8 mouse cellular contexts compared by ENCODE assay signal in genomic region chr2:32689420-32689819, GRCm38 (mm10). TPM values are rescaled to one million over a fixed set of nuclear protein-coding genes. Genes with fewer than 3 reads are reported as not detected.
DNase-seq lines count a peak whose midpoint lies in the region; ATAC-seq and TF ChIP-seq lines count a peak whose summit lies in the region.

No protein-coding gene starts in this region.

- WGBS in heart, adult 2 months, result 15% methylated on average over 5 of the region's 5 CpGs

- H3K4me1 ChIP-seq in heart, adult 2 months (ENCODE audit: control insufficient read depth, insufficient read depth, low read length), result peaks cover 3% of the 10 kb centered on the region

- intact Hi-C loops in heart, adult 2 months (cut with DNase I), result loop anchor here (1.0 to 2.0 kb wide), 3 partner anchors 27 to 106 kb away; no protein-coding TSS in a partner anchor

- H3K4me3 ChIP-seq in heart, adult 2 months, result no peak overlapping the region

- no peaks in the 10 kb centered on the region for H3K79me2 ChIP-seq in heart, adult 2 months (replicated peaks; ENCODE audit: control insufficient read depth, insufficient read depth, low read length)

- no peak overlapping the region for H3K9ac ChIP-seq in heart, adult 2 months (ENCODE audit: low read depth, low read length)

- no peaks in the 10 kb centered on the region for H3K27me3 ChIP-seq in heart, adult 2 months (ENCODE audit: control insufficient read depth, insufficient read depth, low read length)

- DNase-seq in CD8-positive naive resting alpha-beta T cell, adult 2 months (ENCODE audit: low read depth in 2 of 2, low spot score in 2 of 2), result peak; percentile 89 to 92
- DNase-seq in adipocyte (ENCODE audit: low spot score), result peak; percentile 95
- peak; percentile 87 to 88 for DNase-seq in heart, adult 2 months
- DNase-seq in layer of hippocampus, adult 18-20 months (ENCODE audit: low spot score in 2 of 2), result peak; percentile 83 to 94
- peak; percentile 95 for DNase-seq in lung, postnatal 14 days
- peak; percentile 83 for DNase-seq in right cerebral cortex, postnatal 36 days (ENCODE audit: low spot score in 2 of 2)
- peak; percentile 80 to 90 for DNase-seq in urinary bladder, postnatal 4 days (ENCODE audit: low spot score in 2 of 2)

- no peaks in the 10 kb centered on the region for H3K36me3 ChIP-seq in heart, adult 2 months (ENCODE audit: control insufficient read depth, insufficient read depth, low read length)

- no peak for TF ChIP-seq POLR2A in heart, adult 2 months (IDR thresholded peaks at IDR 0.05; ENCODE audit: insufficient read depth, low read depth, low read length)

- peak; percentile 100; the same call in 1 of the 2 replicates for TF ChIP-seq CTCF in heart, adult 2 months (IDR thresholded peaks at IDR 0.05)

- TF ChIP-seq EP300 in heart, adult 2 months (IDR thresholded peaks at IDR 0.05; ENCODE audit: insufficient read depth, low read depth, low read length), result peak; percentile 98

- peak; percentile 70 for ATAC-seq in common myeloid progenitor, adult 5-6 weeks (replicated peaks; ENCODE audit: low read depth, poor library complexity, severe bottlenecking)

- H3K27ac ChIP-seq in heart, adult 2 months, result no peak overlapping the region

RNA-seq across cellular contexts. Expression of gene Fpgs, which starts 14.5 kb away (rescaled TPM):
- 27.2 and 39.8 TPM in 2 replicates for total RNA-seq in common myeloid progenitor, adult 5-6 weeks (2017)
- total RNA-seq in heart, adult 2 months (2021), result 1 to 10 TPM; 4.6 to 5.7 TPM
- 17.8 and 18.0 TPM in 2 replicates for polyA plus RNA-seq in heart, adult 2 months (2012; rRNA removed)
- total RNA-seq in layer of hippocampus, adult 18-20 months (2021), result 1 to 10 TPM; 8.5 to 9.9 TPM

RNA-seq across cellular contexts. Expression of gene Cdk9, which starts 23.5 kb away (rescaled TPM):
- total RNA-seq in common myeloid progenitor, adult 5-6 weeks (2017), result 48.2 and 61.3 TPM in 2 replicates
- total RNA-seq in heart, adult 2 months (2021), result 10 to 100 TPM; 21.0 to 25.3 TPM
- polyA plus RNA-seq in heart, adult 2 months (2012; rRNA removed), result 42.3 and 49.3 TPM in 2 replicates
- total RNA-seq in layer of hippocampus, adult 18-20 months (2021), result 100 to 1,000 TPM; 119 to 123 TPM

RNA-seq across cellular contexts. Expression of gene Sh2d3c, which starts 31.4 kb away (rescaled TPM):
- total RNA-seq in common myeloid progenitor, adult 5-6 weeks (2017), result 13.7 and 19.3 TPM in 2 replicates
- total RNA-seq in heart, adult 2 months (2021), result 10 to 100 TPM; 27.1 to 28.9 TPM
- 38.7 and 52.8 TPM in 2 replicates for polyA plus RNA-seq in heart, adult 2 months (2012; rRNA removed)
- 10 to 100 TPM; 16.6 to 19.4 TPM for total RNA-seq in layer of hippocampus, adult 18-20 months (2021)

RNA-seq across cellular contexts. Expression of gene Eng, which starts 43.0 kb away (rescaled TPM):
- 17.8 and 24.0 TPM in 2 replicates for total RNA-seq in common myeloid progenitor, adult 5-6 weeks (2017)
- 100 to 1,000 TPM; 113 to 122 TPM for total RNA-seq in heart, adult 2 months (2021)
- polyA plus RNA-seq in heart, adult 2 months (2012; rRNA removed), result 230 and 239 TPM in 2 replicates
- 10 to 100 TPM; 14.9 to 16.7 TPM for total RNA-seq in layer of hippocampus, adult 18-20 months (2021)

RNA-seq across cellular contexts. Expression of gene 6330409D20Rik, which starts 51.4 kb away (rescaled TPM):
- not detected in 2 replicates for total RNA-seq in common myeloid progenitor, adult 5-6 weeks (2017)
- not detected for total RNA-seq in heart, adult 2 months (2021)
- polyA plus RNA-seq in heart, adult 2 months (2012; rRNA removed), result not detected in 2 replicates
- total RNA-seq in layer of hippocampus, adult 18-20 months (2021), result 1 to 10 TPM; 1.5 to 1.8 TPM
